Mouse (Mus musculus): ENCODE results near the gene Wap. TPM values are rescaled to one million over a fixed set of nuclear protein-coding genes. Genes with fewer than 3 reads are reported as not detected.

The Wap gene
- total RNA-seq, 2 experiments from 2014 or later: not detected

Other genes with a start within 250 kb of the Wap start
- 65.9 and 70.0 TPM in 2 replicates for gene Zmiz2, start 249.6 kb downstream of the Wap start, total RNA-seq (2014; fragmentation: Nextera tagmentation)
- gene Zmiz2, start 249.6 kb downstream of the Wap start, total RNA-seq (2017): 5.6 and 10.4 TPM in 2 replicates
- gene Ppia, start 223.2 kb downstream of the Wap start, total RNA-seq (2014; fragmentation: Nextera tagmentation): 3,823 and 4,304 TPM in 2 replicates
- gene Ppia, start 223.2 kb downstream of the Wap start, total RNA-seq (2017): 1,965 and 1,971 TPM in 2 replicates
- 144 and 178 TPM in 2 replicates for gene H2afv, start 194.2 kb downstream of the Wap start, total RNA-seq (2014; fragmentation: Nextera tagmentation)
- gene H2afv, start 194.2 kb downstream of the Wap start, total RNA-seq (2017): 85.9 and 103 TPM in 2 replicates
- 43.7 and 49.9 TPM in 2 replicates for gene Purb, start 162.7 kb downstream of the Wap start, total RNA-seq (2014; fragmentation: Nextera tagmentation)
- 60.5 and 70.9 TPM in 2 replicates for gene Purb, start 162.7 kb downstream of the Wap start, total RNA-seq (2017)
- 7.3 and 16.1 TPM in 2 replicates for gene Myo1g, start 117.7 kb downstream of the Wap start, total RNA-seq (2014; fragmentation: Nextera tagmentation)
- 5.4 and 8.6 TPM in 2 replicates for gene Myo1g, start 117.7 kb downstream of the Wap start, total RNA-seq (2017)
- gene Ccm2, start 91.8 kb downstream of the Wap start, total RNA-seq (2014; fragmentation: Nextera tagmentation): 45.8 and 55.6 TPM in 2 replicates
- gene Ccm2, start 91.8 kb downstream of the Wap start, total RNA-seq (2017): 26.8 and 32.7 TPM in 2 replicates
- gene Nacad, start 32.6 kb downstream of the Wap start, total RNA-seq (2014; fragmentation: Nextera tagmentation): not detected in 2 replicates
- not detected in 2 replicates for gene Nacad, start 32.6 kb downstream of the Wap start, total RNA-seq (2017)
- 113 and 130 TPM in 2 replicates for gene Tbrg4, start 12.6 kb downstream of the Wap start, total RNA-seq (2014; fragmentation: Nextera tagmentation)
- gene Tbrg4, start 12.6 kb downstream of the Wap start, total RNA-seq (2017): 27.5 and 51.5 TPM in 2 replicates
- gene Ramp3, start 19.9 kb upstream of the Wap start, total RNA-seq (2014; fragmentation: Nextera tagmentation): not detected in 2 replicates
- not detected in 2 replicates for gene Ramp3, start 19.9 kb upstream of the Wap start, total RNA-seq (2017)
- not detected in 2 replicates for gene Gm11983, start 199.0 kb upstream of the Wap start, total RNA-seq (2014; fragmentation: Nextera tagmentation)
- gene Gm11983, start 199.0 kb upstream of the Wap start, total RNA-seq (2017): not detected in 2 replicates